32 mouse cellular contexts compared by ENCODE assay signal in the genomic region with DNA sequence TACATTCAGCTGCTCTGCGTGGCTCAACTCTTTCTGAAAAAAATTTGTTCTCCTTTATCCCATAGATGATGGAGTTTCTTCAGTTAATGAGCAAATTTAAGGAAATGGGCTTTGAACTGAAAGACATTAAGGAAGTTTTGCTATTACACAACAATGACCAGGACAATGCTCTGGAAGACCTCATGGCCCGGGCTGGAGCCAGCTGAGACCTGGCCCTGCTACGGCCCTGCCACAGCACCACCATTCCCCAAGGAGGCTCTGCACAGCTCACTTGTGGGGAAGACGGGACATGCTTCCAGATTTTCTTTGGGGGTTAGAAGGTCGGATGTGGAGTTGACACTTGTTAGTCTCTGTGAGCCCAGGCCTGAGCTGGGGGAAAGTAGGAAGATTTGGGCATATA. TPM values are rescaled to one million over a fixed set of nuclear protein-coding genes. Genes with fewer than 3 reads are reported as not detected.
A peak's percentile ranks its signal among the peaks of the same experiment; 100 is the strongest.
DNase-seq lines count a peak whose midpoint lies in the region; ATAC-seq and TF ChIP-seq lines count a peak whose summit lies in the region.
"Had no signal": no experiment of that assay in that cellular context is flagged by ENCODE, and none has a peak within 500 bp of the region (broad histone marks: within the 10 kb centered on the region; RNA-seq: fewer than 3 reads in every experiment).

No protein-coding gene starts in this region.

- no peak for TF ChIP-seq EP300 in liver, postnatal 0 days (IDR thresholded peaks at IDR 0.05; ENCODE audit: low read depth)

- H3K27ac ChIP-seq in gastrocnemius, adult 2 months = peak overlapping the region; percentile 48
- H3K27ac ChIP-seq in heart, embryonic 13.5 days (replicated peaks) = peak overlapping the region; percentile 57
- H3K27ac ChIP-seq in liver, postnatal 0 days (ENCODE audit: low read depth) = peak overlapping the region; percentile 89
- H3K27ac ChIP-seq: forebrain, embryonic 15.5 days; hindbrain, embryonic 10.5 days; hindbrain, embryonic 15.5 days; layer of hippocampus, adult 2 months; left cerebral cortex, adult 2 months; limb, embryonic 13.5 days; macrophage; midbrain, embryonic 10.5 days; stomach, postnatal 0 days had no signal

- WGBS in heart, embryonic 13.5 days = 82% methylated on average over 5 of the region's 5 CpGs
- 81% methylated on average over 5 of the region's 5 CpGs for WGBS in liver, postnatal 0 days (ENCODE audit: insufficient replicate concordance)

- peak overlapping the region; percentile 42 for H3K4me3 ChIP-seq in gastrocnemius, adult 2 months
- peak overlapping the region; percentile 27 for H3K4me3 ChIP-seq in heart, embryonic 13.5 days
- H3K4me3 ChIP-seq in megakaryocyte, embryonic 14.5 days (replicated peaks) = peak overlapping the region; percentile 71
- H3K4me3 ChIP-seq in liver, postnatal 0 days (ENCODE audit: low read depth, low read length) = peak overlapping the region; percentile 33
- H3K4me3 ChIP-seq: forebrain, embryonic 10.5 days; forebrain, embryonic 15.5 days; heart, adult 2 months; hindbrain, embryonic 10.5 days; hindbrain, embryonic 15.5 days; layer of hippocampus, adult 2 months; left cerebral cortex, adult 2 months; limb, embryonic 13.5 days; midbrain, embryonic 10.5 days had no signal

- TF ChIP-seq CTCF in gastrocnemius, adult 2 months (IDR thresholded peaks at IDR 0.05) = no peak
- no peak for TF ChIP-seq CTCF in liver, postnatal 0 days (IDR thresholded peaks at IDR 0.05; ENCODE audit: low read depth)

- peak overlapping the region; percentile 49 for H3K4me2 ChIP-seq in heart, embryonic 13.5 days
- peak overlapping the region; percentile 51 for H3K4me2 ChIP-seq in liver, postnatal 0 days (ENCODE audit: low read depth, low read length)
- H3K4me2 ChIP-seq: forebrain, embryonic 15.5 days; hindbrain, embryonic 15.5 days; limb, embryonic 13.5 days had no signal

- H3K9ac ChIP-seq in heart, embryonic 13.5 days = no peak overlapping the region
- H3K9ac ChIP-seq in liver, postnatal 0 days (replicated peaks) = peak overlapping the region; percentile 27
- H3K9ac ChIP-seq: forebrain, embryonic 15.5 days; hindbrain, embryonic 15.5 days; limb, embryonic 13.5 days had no signal

- no peaks in the 10 kb centered on the region for H3K9me3 ChIP-seq in heart, embryonic 13.5 days
- H3K9me3 ChIP-seq in megakaryocyte, embryonic 14.5 days = no peaks in the 10 kb centered on the region
- no peaks in the 10 kb centered on the region for H3K9me3 ChIP-seq in liver, postnatal 0 days (ENCODE audit: low read length)
- H3K9me3 ChIP-seq: forebrain, embryonic 10.5 days; forebrain, embryonic 15.5 days; hindbrain, embryonic 10.5 days; hindbrain, embryonic 15.5 days; limb, embryonic 13.5 days; midbrain, embryonic 10.5 days had no signal

- DNase-seq in gastrocnemius, adult 2 months = peak; percentile 35
- DNase-seq in gastrocnemius, postnatal 14 days = no peak
- DNase-seq in heart, postnatal 10 days = no peak
- DNase-seq in liver, postnatal 0 days = no peak
- DNase-seq in adipocyte (ENCODE audit: low spot score) = no peak
- DNase-seq: adrenal gland, postnatal 14 days; cerebellum, adult 11 months; cerebellum, adult 9-10 months; cerebellum, postnatal 36 days; gastrocnemius, postnatal 10 days; lung, adult 2 months; lung, postnatal 10 days; right cerebral cortex, adult 18-20 months; thymus, adult 18-20 months; thymus, postnatal 36 days had no signal

- intact Hi-C loops in gastrocnemius, adult 2 months (cut with DNase I) = loop anchor here (2.0 to 5.0 kb wide), 2 partner anchors 76 to 338 kb away; a partner anchor contains a TSS
- intact Hi-C loops in gastrocnemius, postnatal 14 days (cut with DNase I; ENCODE audit: low total_unique reads) = loop anchor here (10.0 kb wide), 2 partner anchors 74 to 164 kb away; a partner anchor contains a TSS
- intact Hi-C loops in heart, postnatal 10 days (cut with DNase I) = loop anchor here (5.0 kb wide), 1 partner anchor 161 kb away; no protein-coding TSS in a partner anchor

- no peaks in the 10 kb centered on the region for H3K27me3 ChIP-seq in heart, embryonic 13.5 days (replicated peaks)
- H3K27me3 ChIP-seq in megakaryocyte, embryonic 14.5 days (replicated peaks) = no peaks in the 10 kb centered on the region
- H3K27me3 ChIP-seq in liver, postnatal 0 days (ENCODE audit: insufficient read depth, low read length) = no peaks in the 10 kb centered on the region
- H3K27me3 ChIP-seq: forebrain, embryonic 15.5 days; hindbrain, embryonic 15.5 days; limb, embryonic 13.5 days; Patski had no signal

- H3K4me1 ChIP-seq in heart, embryonic 13.5 days = peaks cover 8% of the 10 kb centered on the region
- H3K4me1 ChIP-seq in megakaryocyte, embryonic 14.5 days = peaks cover 52% of the 10 kb centered on the region
- H3K4me1 ChIP-seq in liver, postnatal 0 days (ENCODE audit: insufficient read depth) = peaks cover 9% of the 10 kb centered on the region
- H3K4me1 ChIP-seq: forebrain, embryonic 10.5 days; forebrain, embryonic 15.5 days; hindbrain, embryonic 10.5 days; hindbrain, embryonic 15.5 days; limb, embryonic 13.5 days; midbrain, embryonic 10.5 days had no signal

- no peak for ATAC-seq in heart, embryonic 13.5 days (ENCODE audit: extremely low read depth, insufficient number of reproducible peaks, low FRiP score, low TSS enrichment)
- no peak for ATAC-seq in megakaryocyte, adult 5-6 weeks (ENCODE audit: poor library complexity, severe bottlenecking)
- no peak for ATAC-seq in liver, postnatal 0 days
- ATAC-seq: forebrain, embryonic 15.5 days; inflammation-experienced regulatory T-cells, adult 6 months; midbrain, embryonic 16.5 days; Patski had no signal

- H3K36me3 ChIP-seq in heart, embryonic 13.5 days = peaks cover 84% of the 10 kb centered on the region
- H3K36me3 ChIP-seq in megakaryocyte, embryonic 14.5 days (replicated peaks; ENCODE audit: low read length) = peaks cover 97% of the 10 kb centered on the region
- H3K36me3 ChIP-seq in liver, postnatal 0 days (replicated peaks; ENCODE audit: insufficient read depth, low read length) = peaks cover 70% of the 10 kb centered on the region

RNA-seq across cellular contexts. Expression of a gene that starts 39.8 kb away (rescaled TPM):
- total RNA-seq in gastrocnemius, adult 2 months (2021) = 10 to 100 TPM; 35.7 to 39.2 TPM
- total RNA-seq in gastrocnemius, postnatal 14 days (2021) = 10 to 100 TPM; 40.0 to 49.2 TPM
- 40.1 and 46.2 TPM in 2 replicates for polyA plus RNA-seq in heart, embryonic 13.5 days (2015; fragmentation: Nextera tagmentation; extraction: Ambion mirVana)
- total RNA-seq in heart, postnatal 10 days (2021) = 10 to 100 TPM; 38.9 to 43.5 TPM
- polyA plus RNA-seq in megakaryocyte, embryonic 14.5 days (2012; ENCODE audit: insufficient read depth, low replicate concordance) = 5.1 and 28.5 TPM in 2 replicates
- total RNA-seq in megakaryocyte, adult 5-6 weeks (2015) = 49.9 and 51.2 TPM in 2 replicates
- total RNA-seq in megakaryocyte, adult 5-6 weeks (2017) = 43.6 and 47.6 TPM in 2 replicates
- 25.6 and 28.6 TPM in 2 replicates for polyA plus RNA-seq in liver, postnatal 0 days (2015; fragmentation: Nextera tagmentation; extraction: Ambion mirVana)
